Mouse (Mus musculus) olfactory bulb, adult 2 months (tissue): Measurements from ENCODE around the gene Sgk1. TPM values are rescaled to one million over a fixed set of nuclear protein-coding genes. Genes with fewer than 3 reads are reported as not detected.

Experiments used
- H3K27ac ChIP-seq: fragments of 200-500 bp; 2 replicates; pipeline ENCODE4 v1.5.1; 2012; ENCODE audit warnings: low read depth, low read length; ENCODE audit not compliant: insufficient read depth
- H3K4me1 ChIP-seq: fragments of 200-500 bp; 2 replicates; pipeline ENCODE4 v1.6.1; 2012; ENCODE audit warnings: low read length; ENCODE audit not compliant: control insufficient read depth, insufficient read depth
- H3K4me3 ChIP-seq: fragments of 200-500 bp; 2 replicates; pipeline ENCODE4 v1.5.1; 2012; ENCODE audit warnings: mild to moderate bottlenecking, low read depth, low read length, moderate library complexity; ENCODE audit not compliant: insufficient read depth
- CTCF ChIP-seq: fragments of 200-500 bp; IDR thresholded peaks from 2 replicates; pipeline ENCODE4 v1.5.1; 2012; ENCODE audit warnings: low read depth, mild to moderate bottlenecking, low read length, moderate library complexity; ENCODE audit not compliant: insufficient read depth
- POLR2A ChIP-seq: fragments of 200-500 bp; IDR thresholded peaks from 2 replicates; pipeline ENCODE4 v1.6.1; 2012; ENCODE audit warnings: mild to moderate bottlenecking, low read depth, low read length, moderate library complexity; ENCODE audit not compliant: insufficient read depth
- WGBS: fragments of 180-500 bp; shearing (Covaris S2); methylation state at CpG from one replicate; pipeline ENCODE4 v1.1.7; 2018; 5-methylcytosine and 5-hydroxymethylcytosine counted together
- polyA plus RNA-seq: library from polyadenylated mRNA; stranded (reverse); fragments of >200 nt; gene quantifications from 2 replicates; pipeline ENCODE4 v1.2.4, GENCODE M21; 2012; ENCODE audit warnings: low replicate concordance; ENCODE audit not compliant: missing spikeins, insufficient read depth, insufficient read length

Gene Sgk1
- polyA plus RNA-seq, 1 experiment = not detected

DNA sequence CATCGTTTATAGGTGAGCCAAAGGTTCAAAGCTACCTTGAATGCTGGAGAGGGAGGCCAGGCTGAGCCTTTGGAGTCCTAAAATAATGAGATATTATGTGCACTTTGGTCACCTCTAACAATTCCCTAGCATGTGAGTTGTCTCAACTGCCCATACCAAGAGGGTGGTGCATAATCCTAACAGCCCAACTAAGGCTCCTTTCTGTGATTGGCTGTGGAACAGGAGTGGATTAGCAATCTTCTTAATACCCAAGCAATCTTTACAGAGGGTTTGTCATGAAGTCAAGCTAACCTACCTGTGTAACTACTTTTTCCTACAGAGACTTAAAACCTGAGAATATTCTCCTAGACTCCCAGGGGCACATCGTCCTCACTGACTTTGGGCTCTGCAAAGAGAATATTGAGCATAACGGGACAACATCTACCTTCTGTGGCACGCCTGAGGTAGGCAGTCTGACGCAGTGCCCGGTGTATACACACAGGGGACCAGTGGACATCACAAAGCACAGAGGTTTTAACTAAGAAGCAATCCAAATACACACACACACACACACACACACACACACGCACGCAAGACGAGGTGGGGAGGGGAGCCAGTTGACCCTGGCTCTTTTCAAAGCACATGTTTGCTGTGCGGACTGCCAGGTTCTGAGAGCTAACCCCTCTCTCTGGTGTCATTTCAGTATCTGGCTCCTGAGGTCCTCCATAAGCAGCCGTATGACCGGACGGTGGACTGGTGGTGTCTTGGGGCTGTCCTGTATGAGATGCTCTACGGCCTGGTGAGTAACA, 114.9 kb downstream of the Sgk1 start:
- H3K27ac ChIP-seq = no peak overlapping the region
- WGBS = 85% methylated on average over 14 of the region's 14 CpGs
- H3K4me3 ChIP-seq = peak overlapping the region; percentile 17; the same call in 1 of the 2 replicates
- peaks cover 13% of the 10 kb centered on the region for H3K4me1 ChIP-seq
- TF ChIP-seq POLR2A (no peak), CTCF (no peak)

DNA sequence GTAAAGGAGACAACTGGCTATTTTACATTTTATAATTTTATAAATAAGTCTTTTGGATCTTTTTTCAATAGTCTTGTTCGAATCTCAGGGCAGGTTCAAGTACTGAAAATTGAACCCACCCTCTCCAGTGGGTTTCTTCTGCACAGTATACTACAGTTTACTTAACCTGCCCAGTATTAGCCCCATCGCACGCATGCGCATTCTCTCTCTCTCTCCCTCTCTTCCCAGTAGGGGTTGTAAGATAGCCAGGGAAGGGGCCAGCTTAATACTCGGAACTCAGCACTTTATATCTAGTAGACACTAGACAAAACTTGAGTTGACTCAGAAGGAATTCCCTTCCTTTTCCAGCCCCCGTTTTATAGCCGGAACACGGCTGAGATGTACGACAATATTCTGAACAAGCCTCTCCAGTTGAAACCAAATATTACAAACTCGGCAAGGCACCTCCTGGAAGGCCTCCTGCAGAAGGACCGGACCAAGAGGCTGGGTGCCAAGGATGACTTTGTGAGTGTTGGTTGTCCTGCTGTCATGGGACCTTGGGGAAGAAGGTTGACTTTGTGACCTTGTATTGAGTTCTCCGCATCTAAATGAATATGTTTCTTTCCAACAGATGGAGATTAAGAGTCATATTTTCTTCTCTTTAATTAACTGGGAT, 115.7 kb downstream of the Sgk1 start:
- Histone ChIP-seq H3K4me3 (no peak overlapping the region), H3K4me1 (peaks cover 13% of the 10 kb centered on the region), H3K27ac (no peak overlapping the region)
- WGBS = 79% methylated on average over 12 of the region's 12 CpGs
- no peak for TF ChIP-seq POLR2A
- no peak for TF ChIP-seq CTCF

DNA sequence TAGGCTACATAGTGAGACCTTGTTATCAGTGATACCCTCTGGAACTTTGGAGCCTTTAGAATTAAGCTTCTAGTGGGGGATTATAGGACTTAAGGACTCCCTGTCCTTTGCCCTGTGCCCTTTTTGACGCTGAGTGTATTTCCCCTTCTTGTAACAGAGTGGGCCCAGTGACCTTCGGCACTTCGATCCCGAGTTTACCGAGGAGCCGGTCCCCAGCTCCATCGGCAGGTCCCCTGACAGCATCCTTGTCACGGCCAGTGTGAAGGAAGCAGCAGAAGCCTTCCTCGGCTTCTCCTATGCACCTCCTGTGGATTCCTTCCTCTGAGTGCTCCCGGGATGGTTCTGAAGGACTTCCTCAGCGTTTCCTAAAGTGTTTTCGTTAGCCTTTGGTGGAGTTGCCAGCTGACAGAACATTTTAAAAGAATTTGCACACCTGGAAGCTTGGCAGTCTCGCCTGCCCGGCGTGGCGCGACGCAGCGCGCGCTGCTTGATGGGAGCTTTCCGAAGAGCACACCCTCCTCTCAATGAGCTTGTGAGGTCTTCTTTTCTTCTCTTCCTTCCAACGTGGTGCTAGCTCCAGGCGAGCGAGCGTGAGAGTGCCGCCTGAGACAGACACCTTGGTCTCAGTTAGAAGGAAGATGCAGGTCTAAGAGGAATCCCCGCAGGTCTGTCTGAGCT, 116.7 kb downstream of the Sgk1 start:
- H3K27ac ChIP-seq = no peak overlapping the region
- 72% methylated on average over 28 of the region's 28 CpGs for WGBS
- H3K4me3 ChIP-seq = peak overlapping the region; percentile 38
- H3K4me1 ChIP-seq = peaks cover 10% of the 10 kb centered on the region
- no peak for TF ChIP-seq POLR2A

DNA sequence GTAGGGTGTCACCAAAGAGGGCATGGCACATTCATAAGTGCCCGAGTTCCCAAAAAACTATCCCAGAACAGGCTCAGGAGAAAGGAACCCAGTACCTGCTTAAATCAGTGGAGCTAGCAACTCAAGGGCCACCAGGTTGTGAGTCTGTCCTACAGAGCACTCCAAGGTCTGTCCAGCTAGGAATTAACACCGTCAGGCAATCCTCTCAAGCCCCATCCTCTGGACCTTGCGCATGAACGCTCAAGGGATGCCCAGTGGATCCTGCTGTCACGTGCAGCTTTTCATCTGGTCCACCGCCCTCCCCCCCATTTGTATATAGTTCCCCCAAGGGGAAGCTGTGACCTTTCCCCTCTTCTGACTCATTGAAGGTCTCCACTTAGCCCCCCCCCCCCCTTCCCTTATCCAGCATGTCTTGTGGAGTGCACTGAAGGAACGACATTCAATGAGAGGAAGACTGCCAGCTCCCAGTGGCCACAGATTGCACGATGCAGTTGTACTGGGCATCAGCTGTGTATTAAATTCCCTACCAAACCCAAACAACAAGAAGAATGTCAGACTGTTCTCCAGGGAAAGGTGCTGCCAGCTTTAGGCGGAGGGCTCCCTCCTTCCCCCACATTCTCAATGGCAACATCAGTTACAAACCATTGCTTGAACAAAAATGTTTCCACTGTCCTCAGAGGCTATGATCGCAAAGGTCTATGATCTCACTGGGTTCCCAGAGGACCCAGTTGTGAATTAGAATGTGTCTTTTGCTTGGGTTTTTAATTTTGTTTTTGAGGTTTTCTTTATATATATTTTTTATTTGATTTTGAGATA, 118.7 kb downstream of the Sgk1 start:
- H3K27ac ChIP-seq = no peak overlapping the region
- peaks cover 10% of the 10 kb centered on the region for H3K4me1 ChIP-seq
- WGBS = 73% methylated on average over 10 of the region's 10 CpGs
- TF ChIP-seq POLR2A (no peak), CTCF (no peak)
- H3K4me3 ChIP-seq = no peak overlapping the region

DNA sequence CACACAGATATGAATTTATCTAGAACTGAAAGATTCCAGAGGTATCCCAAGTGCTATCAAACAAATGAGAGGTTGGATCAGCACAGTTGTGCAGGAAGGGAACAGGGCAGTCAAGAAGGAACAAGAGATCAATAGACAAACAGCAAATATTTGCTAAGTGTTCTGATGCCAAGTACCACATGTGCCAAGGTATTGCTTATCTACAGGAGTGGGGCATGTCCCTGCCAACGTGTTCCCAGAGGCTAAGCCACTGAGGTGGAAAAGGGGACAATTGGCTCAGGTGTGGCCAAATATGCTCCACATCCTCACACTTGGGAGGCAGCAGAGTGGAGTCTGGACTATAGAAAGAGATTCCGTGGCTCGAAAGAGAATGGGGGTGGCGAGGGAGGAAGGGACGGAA, 119.6 kb downstream of the Sgk1 start:
- Histone ChIP-seq H3K4me1 (peaks cover 10% of the 10 kb centered on the region), H3K4me3 (no peak overlapping the region), H3K27ac (no peak overlapping the region)
- WGBS = 81% methylated on average over 5 of the region's 5 CpGs
- TF ChIP-seq CTCF = no peak
- no peak for TF ChIP-seq POLR2A

- Histone ChIP-seq H3K27ac (no peak overlapping the region), H3K4me3 (no peak overlapping the region), H3K4me1 (no peaks in the 10 kb centered on the region)
- WGBS = 87% methylated on average over 5 of the region's 5 CpGs
- no peak for TF ChIP-seq CTCF
- no peak for TF ChIP-seq POLR2A
Observed at GRCm38 (mm10) chr10:22004763-22005162, 122.8 kb downstream of the Sgk1 start.

GRCm38 (mm10) chr10:22007160-22007801, 125.3 kb downstream of the Sgk1 start:
- no peaks in the 10 kb centered on the region for H3K4me1 ChIP-seq
- no peak overlapping the region for H3K27ac ChIP-seq
- H3K4me3 ChIP-seq = no peak overlapping the region
- TF ChIP-seq CTCF (no peak), POLR2A (no peak)
- WGBS = 84% methylated on average over 10 of the region's 10 CpGs

DNA sequence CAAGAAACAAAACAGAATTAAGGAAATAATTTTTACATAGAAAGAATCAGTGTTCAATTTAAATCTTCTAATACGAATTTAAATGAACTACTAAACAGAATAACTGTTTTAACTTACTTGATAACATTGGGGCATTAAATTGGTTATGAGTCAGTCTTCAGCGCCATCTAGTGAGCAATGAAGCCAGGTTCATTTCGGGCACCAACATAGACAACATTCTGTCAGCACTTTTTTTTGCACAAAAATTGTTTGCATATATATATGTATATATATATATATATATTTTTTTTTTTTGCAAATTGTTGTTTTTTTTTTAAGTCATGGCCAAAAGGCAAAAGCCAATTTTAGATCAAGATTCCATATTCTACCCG, 125.8 kb downstream of the Sgk1 start:
- WGBS = 34% methylated on average over 4 of the region's 4 CpGs
- H3K27ac ChIP-seq = no peak overlapping the region
- no peaks in the 10 kb centered on the region for H3K4me1 ChIP-seq
- TF ChIP-seq CTCF = no peak
- TF ChIP-seq POLR2A = no peak
- H3K4me3 ChIP-seq = no peak overlapping the region
